Mouse (Mus musculus) spleen, adult 2 months (tissue): ENCODE measurements around the gene Snx22.

Source experiments
- CTCF ChIP-seq: fragments of 200-500 bp; IDR thresholded peaks from 2 replicates; pipeline ENCODE4 v1.5.1; 2011; ENCODE audit warnings: mild to moderate bottlenecking, inconsistent platforms; ENCODE audit not compliant: insufficient read depth, insufficient read length, insufficient replicate concordance; ENCODE audit errors: extremely low read depth
- POLR2A ChIP-seq: fragments of 200-500 bp; IDR thresholded peaks from 2 replicates; pipeline ENCODE4 v1.6.1; 2011; ENCODE audit warnings: low read depth, low read length, inconsistent platforms

- no peak for TF ChIP-seq CTCF
- TF ChIP-seq POLR2A, result no peak
Observed at GRCm38 (mm10) chr9:66078072-66078471, 8.6 kb upstream of the Snx22 start.
